Mouse (Mus musculus): ENCODE results near the gene BC147527. TPM values are rescaled to one million over a fixed set of nuclear protein-coding genes. Genes with fewer than 3 reads are reported as not detected.
"Not testable (repeated sequence)": the region's sequence is repeated elsewhere in the genome, so short reads cannot be mapped to it uniquely, and the experiment has no call there.

The BC147527 gene
- 0.53 TPM in 1 of 2 replicates, not detected in the other for polyA plus RNA-seq (2015; fragmentation: Nextera tagmentation; extraction: Ambion mirVana)

- Histone ChIP-seq H3K4me1 (ENCODE audit: insufficient read depth, low read length) (no peaks in the 10 kb centered on the region), H3K27ac (ENCODE audit: low read length) (no peak within 1 kb of the TSS), H3K9me3 (ENCODE audit: low read length) (no peaks in the 10 kb centered on the region), H3K4me2 (replicated peaks; ENCODE audit: low read depth, low read length) (no peak within 1 kb of the TSS), H3K36me3 (ENCODE audit: insufficient read depth, low read length) (no peaks in the 10 kb centered on the region), H3K9ac (replicated peaks; ENCODE audit: low read length) (no peak within 1 kb of the TSS), H3K4me3 (ENCODE audit: low read length) (no peak within 1 kb of the TSS), H3K27me3 (ENCODE audit: insufficient read depth, low read length) (no peaks in the 10 kb centered on the region)
- ATAC-seq (ENCODE audit: low FRiP score, low TSS enrichment) = no peak
- 53% methylated on average over 2 of the region's 2 CpGs for WGBS
Observed at GRCm38 (mm10) chr13:120299991-120300442, at the start of gene BC147527. Gene BC147527, plus strand, starts transcription at chr13:120300392.

DNA sequence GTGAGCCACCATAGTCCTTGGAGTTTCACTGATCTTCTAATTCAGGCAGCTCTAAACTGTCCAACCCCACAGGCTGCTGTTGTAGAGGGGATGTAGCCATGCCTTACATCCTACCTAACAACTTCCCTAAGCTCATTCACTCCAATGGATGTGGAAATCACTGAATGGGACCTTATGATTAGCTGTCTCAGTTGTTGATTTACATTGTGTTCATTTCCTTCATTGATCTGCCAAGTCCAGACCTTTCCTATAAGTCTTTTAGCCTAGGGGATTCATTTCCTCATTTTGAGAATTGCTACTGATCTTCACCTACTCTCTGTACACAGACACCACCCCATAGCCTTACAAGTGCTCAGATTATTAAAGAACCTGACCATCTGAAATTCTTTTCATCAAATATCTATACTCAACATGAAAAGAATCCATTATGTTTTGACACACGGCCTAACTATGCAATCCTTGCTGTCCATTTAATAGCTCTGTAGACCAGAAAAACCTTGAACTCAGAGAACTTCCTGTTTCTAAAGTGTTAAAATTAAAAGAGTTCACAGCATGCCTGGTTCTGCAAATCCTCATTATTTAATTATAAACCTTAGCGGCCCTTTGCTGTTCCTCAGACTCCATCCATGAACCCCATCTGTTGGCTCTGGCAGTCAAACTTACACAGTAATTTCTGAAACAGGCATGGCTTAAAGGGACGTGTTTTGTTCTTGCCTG is 48.8 kb upstream of the BC147527 start:
- not testable (repeated sequence) for H3K9me3 ChIP-seq (ENCODE audit: low read length); H3K9ac ChIP-seq (replicated peaks; ENCODE audit: low read length)
- WGBS = 74% methylated on average over 2 of the region's 3 CpGs

GRCm38 (mm10) chr13:120258817-120259658 is 41.2 kb upstream of the BC147527 start:
- H3K9me3 ChIP-seq (ENCODE audit: low read length); H3K4me3 ChIP-seq (ENCODE audit: low read length); H3K4me2 ChIP-seq (replicated peaks; ENCODE audit: low read depth, low read length); H3K27ac ChIP-seq (ENCODE audit: low read length); ATAC-seq (ENCODE audit: low FRiP score, low TSS enrichment); H3K4me1 ChIP-seq (ENCODE audit: insufficient read depth, low read length); H3K36me3 ChIP-seq (ENCODE audit: insufficient read depth, low read length); H3K27me3 ChIP-seq (ENCODE audit: insufficient read depth, low read length); H3K9ac ChIP-seq (replicated peaks; ENCODE audit: low read length): not testable (repeated sequence)
- 88% methylated on average over 3 of the region's 3 CpGs for WGBS

More for the DNA sequence above, 48.8 kb upstream of the BC147527 start:
- not testable (repeated sequence) for H3K36me3 ChIP-seq (ENCODE audit: insufficient read depth, low read length); ATAC-seq (ENCODE audit: low FRiP score, low TSS enrichment); H3K4me2 ChIP-seq (replicated peaks; ENCODE audit: low read depth, low read length); H3K4me1 ChIP-seq (ENCODE audit: insufficient read depth, low read length); H3K27me3 ChIP-seq (ENCODE audit: insufficient read depth, low read length); H3K27ac ChIP-seq (ENCODE audit: low read length); H3K4me3 ChIP-seq (ENCODE audit: low read length)

DNA sequence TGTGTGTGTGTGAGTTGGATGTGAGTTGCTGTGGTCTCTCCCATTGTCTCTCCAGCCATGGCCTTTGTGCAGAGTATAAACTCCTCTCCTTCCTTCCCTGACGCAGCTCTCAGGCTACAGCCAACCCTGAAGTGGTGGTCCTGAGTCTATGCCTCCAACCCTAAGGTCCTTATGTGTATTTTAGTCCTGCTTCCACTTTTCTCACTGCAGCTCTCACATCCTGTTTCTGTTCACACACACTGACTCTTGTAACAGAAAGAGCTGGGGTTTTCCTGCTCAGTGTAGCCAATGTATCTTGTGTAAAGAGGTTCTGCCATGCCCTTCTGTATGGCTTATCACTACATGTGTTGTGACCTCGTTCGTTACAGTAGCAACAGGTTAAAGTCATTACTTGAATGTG is 40.5 kb upstream of the BC147527 start:
- H3K27me3 ChIP-seq (ENCODE audit: insufficient read depth, low read length); H3K27ac ChIP-seq (ENCODE audit: low read length); H3K9me3 ChIP-seq (ENCODE audit: low read length); H3K9ac ChIP-seq (replicated peaks; ENCODE audit: low read length); H3K4me2 ChIP-seq (replicated peaks; ENCODE audit: low read depth, low read length); ATAC-seq (ENCODE audit: low FRiP score, low TSS enrichment); H3K36me3 ChIP-seq (ENCODE audit: insufficient read depth, low read length); H3K4me3 ChIP-seq (ENCODE audit: low read length); H3K4me1 ChIP-seq (ENCODE audit: insufficient read depth, low read length): not testable (repeated sequence)
- WGBS = 75% methylated on average over 3 of the region's 3 CpGs

DNA sequence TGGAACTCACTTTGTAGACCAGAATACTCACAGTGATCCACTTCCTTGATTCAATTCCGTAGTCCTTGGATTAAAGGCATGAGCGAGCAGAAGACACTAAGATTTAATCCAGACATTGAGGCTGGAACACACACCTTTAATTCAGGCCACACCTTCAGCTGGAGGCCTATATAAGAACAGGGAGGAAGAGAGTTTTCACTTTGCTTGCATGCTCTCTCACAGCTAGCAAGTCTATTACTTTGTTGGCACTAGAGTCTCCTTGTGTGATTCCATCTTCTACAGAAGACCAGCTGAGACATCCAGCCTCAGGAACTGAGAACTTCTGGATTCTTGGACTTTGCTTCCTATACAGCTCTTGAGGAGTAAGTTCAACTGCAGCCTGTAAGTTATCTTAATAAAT is 37.3 kb upstream of the BC147527 start, which contains the start of gene AF067061:
Gene AF067061 (plus strand): TSS at position 245 of the 400 bp plus-strand sequence.
- H3K4me1 ChIP-seq (ENCODE audit: insufficient read depth, low read length); H3K27me3 ChIP-seq (ENCODE audit: insufficient read depth, low read length); H3K9me3 ChIP-seq (ENCODE audit: low read length); H3K36me3 ChIP-seq (ENCODE audit: insufficient read depth, low read length); H3K9ac ChIP-seq (replicated peaks; ENCODE audit: low read length); H3K4me3 ChIP-seq (ENCODE audit: low read length); ATAC-seq (ENCODE audit: low FRiP score, low TSS enrichment); H3K4me2 ChIP-seq (replicated peaks; ENCODE audit: low read depth, low read length); H3K27ac ChIP-seq (ENCODE audit: low read length): not testable (repeated sequence)
- WGBS = 89% methylated on average over 2 of the region's 2 CpGs

GRCm38 (mm10) chr13:120277837-120278236 is 22.4 kb upstream of the BC147527 start:
- not testable (repeated sequence) for H3K27ac ChIP-seq (ENCODE audit: low read length); H3K4me2 ChIP-seq (replicated peaks; ENCODE audit: low read depth, low read length); H3K4me1 ChIP-seq (ENCODE audit: insufficient read depth, low read length); H3K9ac ChIP-seq (replicated peaks; ENCODE audit: low read length); H3K27me3 ChIP-seq (ENCODE audit: insufficient read depth, low read length); H3K9me3 ChIP-seq (ENCODE audit: low read length); H3K36me3 ChIP-seq (ENCODE audit: insufficient read depth, low read length); H3K4me3 ChIP-seq (ENCODE audit: low read length); ATAC-seq (ENCODE audit: low FRiP score, low TSS enrichment)
- 28% methylated on average over 2 of the region's 2 CpGs for WGBS

DNA sequence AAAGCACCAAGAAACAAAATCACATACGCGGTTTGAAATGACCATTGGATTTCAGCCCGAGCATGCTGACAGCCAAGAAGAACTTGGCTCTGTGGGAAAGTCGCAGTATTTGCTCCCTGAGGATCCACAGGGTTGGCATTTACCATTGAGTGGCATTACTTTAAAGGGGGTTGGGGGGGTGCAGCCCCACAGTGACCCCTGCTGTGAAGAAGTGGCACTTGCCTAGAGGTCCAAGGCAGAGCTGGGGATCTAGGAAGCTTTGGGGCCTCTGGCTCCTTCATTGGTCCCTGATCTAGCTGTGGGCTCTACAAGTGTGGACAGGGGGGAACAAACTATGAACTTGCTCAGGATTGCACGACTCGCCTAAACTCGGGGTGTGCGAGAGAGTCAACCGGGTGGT is 21.4 kb upstream of the BC147527 start:
- Histone ChIP-seq H3K36me3 (ENCODE audit: insufficient read depth, low read length) (no peaks in the 10 kb centered on the region), H3K4me2 (replicated peaks; ENCODE audit: low read depth, low read length) (no peak overlapping the region), H3K27me3 (ENCODE audit: insufficient read depth, low read length) (no peaks in the 10 kb centered on the region), H3K4me3 (ENCODE audit: low read length) (no peak overlapping the region), H3K27ac (ENCODE audit: low read length) (no peak overlapping the region), H3K9ac (replicated peaks; ENCODE audit: low read length) (no peak overlapping the region), H3K9me3 (ENCODE audit: low read length) (no peaks in the 10 kb centered on the region), H3K4me1 (ENCODE audit: insufficient read depth, low read length) (no peaks in the 10 kb centered on the region)
- no peak for ATAC-seq (ENCODE audit: low FRiP score, low TSS enrichment)
- 87% methylated on average over 9 of the region's 9 CpGs for WGBS

DNA sequence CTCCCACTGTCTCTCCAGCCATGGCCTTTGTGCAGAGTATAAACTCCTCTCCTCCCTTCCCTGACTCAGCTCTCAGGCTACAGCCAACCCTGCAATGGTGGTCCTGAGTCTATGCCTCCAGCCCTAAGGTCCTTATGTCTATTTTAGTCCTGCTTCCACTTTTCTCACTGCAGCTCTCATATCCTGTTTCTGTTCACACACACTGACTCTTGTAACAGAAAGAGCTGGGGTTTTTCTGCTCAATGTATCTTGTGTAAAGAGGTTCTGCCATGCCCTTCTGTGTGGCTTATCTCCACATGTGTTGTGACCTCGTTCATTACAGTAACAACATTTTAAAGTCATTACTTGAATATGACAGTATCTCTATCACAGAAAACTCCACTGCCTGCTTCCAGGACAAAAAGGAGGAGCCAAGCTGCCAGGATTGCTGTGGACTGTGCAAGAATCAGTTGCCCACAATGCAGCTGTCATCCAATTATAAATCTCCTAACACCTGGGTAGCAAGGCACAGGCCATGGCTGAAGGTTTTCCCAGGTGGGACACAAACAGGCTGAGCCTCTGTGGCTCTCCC is 783 bp upstream of the BC147527 start:
- WGBS = 58% methylated on average over 1 of the region's 1 CpGs
- H3K9ac ChIP-seq (replicated peaks; ENCODE audit: low read length) = no peak overlapping the region
- no peak for ATAC-seq (ENCODE audit: low FRiP score, low TSS enrichment)
- H3K27ac ChIP-seq (ENCODE audit: low read length) = no peak overlapping the region
- H3K27me3 ChIP-seq (ENCODE audit: insufficient read depth, low read length) = no peaks in the 10 kb centered on the region
- no peak overlapping the region for H3K4me3 ChIP-seq (ENCODE audit: low read length)
- H3K9me3 ChIP-seq (ENCODE audit: low read length) = no peaks in the 10 kb centered on the region
- H3K4me1 ChIP-seq (ENCODE audit: insufficient read depth, low read length) = no peaks in the 10 kb centered on the region
- H3K4me2 ChIP-seq (replicated peaks; ENCODE audit: low read depth, low read length) = no peak overlapping the region
- no peaks in the 10 kb centered on the region for H3K36me3 ChIP-seq (ENCODE audit: insufficient read depth, low read length)

GRCm38 (mm10) chr13:120300853-120301252 is 661 bp downstream of the BC147527 start:
- no peaks in the 10 kb centered on the region for H3K9me3 ChIP-seq (ENCODE audit: low read length)
- H3K27me3 ChIP-seq (ENCODE audit: insufficient read depth, low read length) = no peaks in the 10 kb centered on the region
- ATAC-seq (ENCODE audit: low FRiP score, low TSS enrichment) = no peak

More at GRCm38 (mm10) chr13:120300853-120301252, 661 bp downstream of the BC147527 start:
- no peaks in the 10 kb centered on the region for H3K4me1 ChIP-seq (ENCODE audit: insufficient read depth, low read length)
- no peak overlapping the region for H3K4me2 ChIP-seq (replicated peaks; ENCODE audit: low read depth, low read length)
- 76% methylated on average over 4 of the region's 4 CpGs for WGBS
- no peak overlapping the region for H3K9ac ChIP-seq (replicated peaks; ENCODE audit: low read length)
- H3K4me3 ChIP-seq (ENCODE audit: low read length) = no peak overlapping the region
- no peak overlapping the region for H3K27ac ChIP-seq (ENCODE audit: low read length)
- no peaks in the 10 kb centered on the region for H3K36me3 ChIP-seq (ENCODE audit: insufficient read depth, low read length)
